Mouse (Mus musculus): ENCODE results near the gene Gng8. TPM values are rescaled to one million over a fixed set of nuclear protein-coding genes. Genes with fewer than 3 reads are reported as not detected.

Gng8 gene
- 0.18 and 0.40 TPM in 2 replicates for polyA plus RNA-seq (2012; rRNA removed)

GRCm38 (mm10) chr7:16891641-16892351, at the start of gene Gng8:
TSS of gene Gng8 (plus strand) at chr7:16891786.

DNA sequence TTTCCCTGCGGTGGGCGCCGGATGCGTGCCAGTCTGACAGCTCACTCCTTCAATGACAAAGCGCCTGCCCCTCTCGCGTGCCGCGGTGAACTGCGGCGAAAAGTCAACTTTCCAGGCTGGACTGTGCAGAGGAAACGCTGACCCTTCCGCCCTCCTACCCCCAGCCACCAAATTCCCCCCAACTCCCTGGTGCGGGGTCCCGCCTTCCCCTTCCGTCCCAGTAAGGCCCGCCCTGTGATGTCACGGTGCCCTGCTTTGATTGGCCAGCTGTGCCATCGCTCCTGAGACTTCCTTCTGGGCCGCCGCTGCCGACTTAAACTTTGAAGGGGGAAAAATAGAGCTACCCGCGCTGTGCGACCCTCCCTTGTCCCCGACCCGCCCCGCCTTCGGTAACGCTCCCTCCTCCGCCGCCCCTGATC, 48.9 kb upstream of the Gng8 start, which contains the start of gene Prkd2:
TSS of gene Prkd2 (plus strand) at position 258 of the 419 bp plus-strand sequence.

DNA sequence AGATGAGACGGTGACA, 16.5 kb upstream of the Gng8 start, which contains the start of gene Dact3:
TSS of gene Dact3 (plus strand) at position 8 of the 16 bp plus-strand sequence.

DNA sequence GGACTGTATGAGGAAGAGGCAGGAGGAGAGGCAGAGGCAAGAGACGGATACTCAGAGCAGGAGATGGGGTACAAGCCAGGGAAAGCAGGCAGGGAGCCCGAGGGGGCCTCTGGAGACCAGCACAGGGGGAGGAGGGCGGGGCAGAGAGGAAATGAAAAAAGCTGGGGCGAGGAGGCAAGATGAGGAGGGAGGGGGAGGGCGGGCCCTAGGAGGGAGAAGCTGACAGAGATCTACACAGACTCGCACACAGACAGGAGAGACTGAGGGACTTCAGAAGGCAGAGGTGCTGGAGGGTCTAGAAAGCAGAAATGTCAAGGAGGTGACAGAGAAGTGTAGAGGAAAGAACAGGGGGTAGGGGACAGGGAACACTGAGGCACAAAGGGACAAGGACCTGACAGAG, 14.7 kb downstream of the Gng8 start, which contains the start of gene Ptgir:
TSS of gene Ptgir (plus strand) at position 210 of the 400 bp plus-strand sequence.

DNA sequence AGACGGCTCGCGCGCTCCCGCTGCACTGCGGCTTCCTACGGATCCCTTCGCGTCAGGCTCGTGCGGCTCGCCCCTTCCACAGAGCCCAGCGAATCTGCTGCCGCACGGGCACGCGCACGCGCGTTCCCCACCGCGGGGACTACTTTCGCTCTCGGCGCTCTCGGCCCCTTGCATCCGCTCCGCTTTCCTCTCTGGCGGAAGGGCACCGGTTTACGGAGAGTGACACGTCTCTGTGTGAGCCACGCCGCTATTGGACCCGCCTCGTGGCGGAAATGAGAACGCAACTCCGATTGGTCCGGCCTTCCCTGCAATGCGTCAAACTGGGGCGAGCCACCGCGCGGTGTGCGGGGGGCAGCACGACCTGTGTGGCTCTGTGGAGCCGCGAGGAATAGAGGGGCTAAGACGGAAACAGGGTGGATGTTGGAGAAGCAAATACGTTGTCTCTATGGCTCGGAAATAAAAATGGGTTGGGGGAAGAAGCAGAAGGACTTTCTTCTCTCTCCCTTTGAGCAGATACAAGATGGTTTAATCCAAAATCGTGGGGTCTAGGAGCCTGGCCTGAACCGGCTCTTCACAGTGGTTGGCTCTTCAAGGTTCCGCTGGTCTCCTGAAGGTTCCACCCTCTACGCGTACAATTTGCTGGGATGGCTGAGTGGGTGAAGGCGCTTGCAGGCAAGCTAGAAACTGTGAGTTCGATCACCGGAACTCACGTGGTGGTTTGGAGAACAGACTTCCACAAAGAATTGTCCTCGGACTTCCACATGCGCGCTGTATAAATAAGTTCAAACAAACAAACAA, 32.6 kb downstream of the Gng8 start, which contains the start of gene Calm3:
TSS of gene Calm3 (minus strand) at position 78 of the 798 bp plus-strand sequence.

GRCm38 (mm10) chr7:16944061-16944807, 52.6 kb downstream of the Gng8 start, which contains the start of gene Pnmal2:
TSS of gene Pnmal2 (plus strand) at chr7:16944682.

Other genes with a start within 250 kb of the Gng8 start
- gene Ceacam15, start 216.1 kb upstream of the Gng8 start, polyA plus RNA-seq (2012; rRNA removed), result not detected in 2 replicates
- not detected in 2 replicates for gene Ceacam9, start 169.9 kb upstream of the Gng8 start, polyA plus RNA-seq (2012; rRNA removed)
- 155 and 180 TPM in 2 replicates for gene Ap2s1, start 153.4 kb upstream of the Gng8 start, polyA plus RNA-seq (2012; rRNA removed)
- gene Slc1a5, start 110.4 kb upstream of the Gng8 start, polyA plus RNA-seq (2012; rRNA removed), result 128 and 153 TPM in 2 replicates
- gene Strn4, start 75.9 kb upstream of the Gng8 start, polyA plus RNA-seq (2012; rRNA removed), result 36.0 and 43.2 TPM in 2 replicates
- gene Fkrp, start 75.1 kb upstream of the Gng8 start, polyA plus RNA-seq (2012; rRNA removed), result 5.4 and 5.7 TPM in 2 replicates
- 2.5 and 2.8 TPM in 2 replicates for gene Prkd2, start 48.9 kb upstream of the Gng8 start, polyA plus RNA-seq (2012; rRNA removed)
- gene Dact3, start 16.5 kb upstream of the Gng8 start, polyA plus RNA-seq (2012; rRNA removed), result 0.46 and 0.71 TPM in 2 replicates
- gene Ptgir, start 14.7 kb downstream of the Gng8 start, polyA plus RNA-seq (2012; rRNA removed), result 0.81 and 0.86 TPM in 2 replicates
- 87.2 and 93.1 TPM in 2 replicates for gene Calm3, start 32.3 kb downstream of the Gng8 start, polyA plus RNA-seq (2012; rRNA removed)
- gene Pnmal2, start 52.9 kb downstream of the Gng8 start, polyA plus RNA-seq (2012; rRNA removed), result 0.05 and 0.26 TPM in 2 replicates
- under 0.01 and 0.02 TPM in 2 replicates for gene Pnmal1, start 67.9 kb downstream of the Gng8 start, polyA plus RNA-seq (2012; rRNA removed)
- under 0.01 TPM in 2 replicates for gene Gm42372, start 91.3 kb downstream of the Gng8 start, polyA plus RNA-seq (2012; rRNA removed)
- gene Ccdc8, start 100.9 kb downstream of the Gng8 start, polyA plus RNA-seq (2012; rRNA removed), result 2.4 and 2.5 TPM in 2 replicates
- 57.7 and 62.8 TPM in 2 replicates for gene Ppp5c, start 136.1 kb downstream of the Gng8 start, polyA plus RNA-seq (2012; rRNA removed)
- 8.1 and 10.3 TPM in 2 replicates for gene Hif3a, start 170.6 kb downstream of the Gng8 start, polyA plus RNA-seq (2012; rRNA removed)
- gene Psg16, start 182.3 kb downstream of the Gng8 start, polyA plus RNA-seq (2012; rRNA removed), result 0.05 and 0.16 TPM in 2 replicates